Mouse (Mus musculus): ENCODE data around the gene Banp. TPM values are rescaled to one million over a fixed set of nuclear protein-coding genes. Genes with fewer than 3 reads are reported as not detected.

The Banp gene
- polyA plus RNA-seq, 1 experiment: 54.1 TPM

- H3K27me3 ChIP-seq (ENCODE audit: control insufficient read depth, insufficient read depth, low read length): no peaks in the 10 kb centered on the region
- TF ChIP-seq CTCF (IDR thresholded peaks at IDR 0.05; ENCODE audit: extremely low read depth, insufficient read depth, insufficient read length, insufficient replicate concordance) (no peak), POLR2A (IDR thresholded peaks at IDR 0.05; ENCODE audit: low read depth, low read length) (no peak)
- WGBS: 51% methylated on average over 3 of the region's 3 CpGs
- H3K36me3 ChIP-seq (ENCODE audit: control insufficient read depth, insufficient read depth, low read length): peaks cover 4% of the 10 kb centered on the region; the same call in 1 of the 2 replicates
- no peak for DNase-seq (ENCODE audit: low read depth in 1 of 2, low spot score in 2 of 2)
- H3K27ac ChIP-seq (ENCODE audit: insufficient read depth, low read length): no peak overlapping the region
- peaks cover 18% of the 10 kb centered on the region; the same call in 1 of the 2 replicates for H3K4me1 ChIP-seq (ENCODE audit: control insufficient read depth, insufficient read depth, insufficient read length)
- H3K4me3 ChIP-seq (ENCODE audit: extremely low read depth, insufficient read depth, insufficient read length): no peak overlapping the region
Measured at GRCm38 (mm10) chr8:121953821-121954545, 4.4 kb downstream of the Banp start.

- H3K36me3 ChIP-seq (ENCODE audit: control insufficient read depth, insufficient read depth, low read length): peaks cover 4% of the 10 kb centered on the region; the same call in 1 of the 2 replicates
- H3K27me3 ChIP-seq (ENCODE audit: control insufficient read depth, insufficient read depth, low read length): no peaks in the 10 kb centered on the region
- H3K4me3 ChIP-seq (ENCODE audit: extremely low read depth, insufficient read depth, insufficient read length): no peak overlapping the region
- H3K27ac ChIP-seq (ENCODE audit: insufficient read depth, low read length): no peak overlapping the region
- DNase-seq (ENCODE audit: low read depth in 1 of 2, low spot score in 2 of 2): no peak
- H3K4me1 ChIP-seq (ENCODE audit: control insufficient read depth, insufficient read depth, insufficient read length): peaks cover 18% of the 10 kb centered on the region; the same call in 1 of the 2 replicates
- 79% methylated on average over 10 of the region's 10 CpGs for WGBS
- TF ChIP-seq POLR2A (IDR thresholded peaks at IDR 0.05; ENCODE audit: low read depth, low read length) (no peak), CTCF (IDR thresholded peaks at IDR 0.05; ENCODE audit: extremely low read depth, insufficient read depth, insufficient read length, insufficient replicate concordance) (no peak)
Measured at GRCm38 (mm10) chr8:121954981-121955555, 5.5 kb downstream of the Banp start.

GRCm38 (mm10) chr8:121955825-121956500, 6.4 kb downstream of the Banp start:
- 38% methylated on average over 1 of the region's 1 CpGs for WGBS

GRCm38 (mm10) chr8:121958395-121958794, 8.8 kb downstream of the Banp start:
- no peak overlapping the region for H3K27ac ChIP-seq (ENCODE audit: insufficient read depth, low read length)
- 100% methylated on average over 1 of the region's 1 CpGs for WGBS
- peaks cover 8% of the 10 kb centered on the region; the same call in 1 of the 2 replicates for H3K4me1 ChIP-seq (ENCODE audit: control insufficient read depth, insufficient read depth, insufficient read length)

More at GRCm38 (mm10) chr8:121955825-121956500, 6.4 kb downstream of the Banp start:
- H3K4me1 ChIP-seq (ENCODE audit: control insufficient read depth, insufficient read depth, insufficient read length): peaks cover 18% of the 10 kb centered on the region; the same call in 1 of the 2 replicates
- no peak overlapping the region for H3K27ac ChIP-seq (ENCODE audit: insufficient read depth, low read length)
- no peak overlapping the region for H3K4me3 ChIP-seq (ENCODE audit: extremely low read depth, insufficient read depth, insufficient read length)
- no peaks in the 10 kb centered on the region for H3K27me3 ChIP-seq (ENCODE audit: control insufficient read depth, insufficient read depth, low read length)
- DNase-seq (ENCODE audit: low read depth in 1 of 2, low spot score in 2 of 2): no peak
- H3K36me3 ChIP-seq (ENCODE audit: control insufficient read depth, insufficient read depth, low read length): peaks cover 4% of the 10 kb centered on the region; the same call in 1 of the 2 replicates
- TF ChIP-seq CTCF (IDR thresholded peaks at IDR 0.05; ENCODE audit: extremely low read depth, insufficient read depth, insufficient read length, insufficient replicate concordance) (no peak), POLR2A (IDR thresholded peaks at IDR 0.05; ENCODE audit: low read depth, low read length) (no peak)

GRCm38 (mm10) chr8:121962892-121963291, 13.3 kb downstream of the Banp start:
- TF ChIP-seq POLR2A (IDR thresholded peaks at IDR 0.05; ENCODE audit: low read depth, low read length) (no peak), CTCF (IDR thresholded peaks at IDR 0.05; ENCODE audit: extremely low read depth, insufficient read depth, insufficient read length, insufficient replicate concordance) (no peak)
- H3K4me1 ChIP-seq (ENCODE audit: control insufficient read depth, insufficient read depth, insufficient read length): peaks cover 5% of the 10 kb centered on the region; the same call in 1 of the 2 replicates
- WGBS: 54% methylated on average over 3 of the region's 3 CpGs
- DNase-seq (ENCODE audit: low read depth in 1 of 2, low spot score in 2 of 2): no peak
- H3K27me3 ChIP-seq (ENCODE audit: control insufficient read depth, insufficient read depth, low read length): no peaks in the 10 kb centered on the region
- H3K4me3 ChIP-seq (ENCODE audit: extremely low read depth, insufficient read depth, insufficient read length): no peak overlapping the region
- no peaks in the 10 kb centered on the region for H3K36me3 ChIP-seq (ENCODE audit: control insufficient read depth, insufficient read depth, low read length)
- no peak overlapping the region for H3K27ac ChIP-seq (ENCODE audit: insufficient read depth, low read length)

More at GRCm38 (mm10) chr8:121958395-121958794, 8.8 kb downstream of the Banp start:
- no peak for DNase-seq (ENCODE audit: low read depth in 1 of 2, low spot score in 2 of 2)
- Histone ChIP-seq H3K36me3 (ENCODE audit: control insufficient read depth, insufficient read depth, low read length) (peaks cover 4% of the 10 kb centered on the region; the same call in 1 of the 2 replicates), H3K4me3 (ENCODE audit: extremely low read depth, insufficient read depth, insufficient read length) (no peak overlapping the region), H3K27me3 (ENCODE audit: control insufficient read depth, insufficient read depth, low read length) (no peaks in the 10 kb centered on the region)
- TF ChIP-seq CTCF (IDR thresholded peaks at IDR 0.05; ENCODE audit: extremely low read depth, insufficient read depth, insufficient read length, insufficient replicate concordance) (no peak), POLR2A (IDR thresholded peaks at IDR 0.05; ENCODE audit: low read depth, low read length) (no peak)

- H3K4me1 ChIP-seq (ENCODE audit: control insufficient read depth, insufficient read depth, insufficient read length): peaks cover 3% of the 10 kb centered on the region; the same call in 1 of the 2 replicates
- H3K36me3 ChIP-seq (ENCODE audit: control insufficient read depth, insufficient read depth, low read length): no peaks in the 10 kb centered on the region
- WGBS: 82% methylated on average over 8 of the region's 8 CpGs
- H3K27ac ChIP-seq (ENCODE audit: insufficient read depth, low read length): no peak overlapping the region
- TF ChIP-seq POLR2A (IDR thresholded peaks at IDR 0.05; ENCODE audit: low read depth, low read length) (no peak), CTCF (IDR thresholded peaks at IDR 0.05; ENCODE audit: extremely low read depth, insufficient read depth, insufficient read length, insufficient replicate concordance) (no peak)
- H3K27me3 ChIP-seq (ENCODE audit: control insufficient read depth, insufficient read depth, low read length): no peaks in the 10 kb centered on the region
- H3K4me3 ChIP-seq (ENCODE audit: extremely low read depth, insufficient read depth, insufficient read length): no peak overlapping the region
- no peak for DNase-seq (ENCODE audit: low read depth in 1 of 2, low spot score in 2 of 2)
Measured at GRCm38 (mm10) chr8:121964716-121965512, 15.4 kb downstream of the Banp start.
